Mouse (Mus musculus): ENCODE results near the gene Slc4a11. TPM values are rescaled to one million over a fixed set of nuclear protein-coding genes. Genes with fewer than 3 reads are reported as not detected.
A peak's percentile ranks its signal among the peaks of the same experiment; 100 is the strongest.
"Not testable (repeated sequence)": the region's sequence is repeated elsewhere in the genome, so short reads cannot be mapped to it uniquely, and the experiment has no call there.

The Slc4a11 gene
- polyA plus RNA-seq, 1 experiment from 2014 or later: 0.12 TPM

DNA sequence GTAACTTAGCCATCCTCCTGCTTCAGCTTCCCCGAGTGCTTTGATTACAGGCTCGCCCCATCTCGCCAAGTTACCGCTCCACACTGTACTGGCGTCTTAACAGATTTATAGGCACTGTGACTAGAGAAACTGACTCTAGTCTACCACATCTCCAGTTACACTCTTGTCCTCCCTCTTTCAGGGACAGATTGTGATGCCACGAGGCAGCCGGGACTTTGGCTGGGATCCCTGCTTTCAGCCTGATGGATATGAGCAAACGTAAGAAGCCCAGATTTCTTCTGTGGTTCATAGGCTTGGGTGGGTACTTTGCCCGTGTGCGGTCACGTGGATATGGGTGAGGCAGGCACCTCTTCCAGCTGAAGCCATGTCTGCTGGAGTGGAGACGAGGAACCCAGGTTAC is 18.2 kb downstream of the Slc4a11 start:
- H3K9ac ChIP-seq: no peak overlapping the region
- WGBS: 95% methylated on average over 12 of the region's 12 CpGs
- no peak for ATAC-seq (ENCODE audit: extremely low read depth, insufficient number of reproducible peaks, low FRiP score, low TSS enrichment)

DNA sequence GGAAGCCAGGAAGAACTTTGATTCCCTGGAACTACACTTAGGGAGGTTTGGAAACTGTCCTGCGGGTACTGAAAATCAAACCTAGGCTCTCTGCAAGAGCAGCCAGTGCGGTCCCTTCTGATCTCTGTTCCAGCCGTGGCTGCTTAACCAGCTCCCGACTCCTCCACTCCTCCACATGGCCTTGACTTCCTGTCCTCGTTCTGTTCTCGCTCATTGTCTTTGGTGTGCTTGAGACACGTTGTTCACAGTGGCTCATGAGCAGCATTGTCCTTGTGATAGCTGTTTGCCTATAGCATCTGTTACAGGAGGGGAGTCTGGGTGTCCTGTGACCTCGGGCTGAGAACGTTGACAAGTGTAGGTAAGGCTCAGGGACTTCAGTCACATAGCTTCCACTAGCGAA is 20.1 kb downstream of the Slc4a11 start:
- WGBS: 73% methylated on average over 10 of the region's 10 CpGs
- no peak overlapping the region for H3K27ac ChIP-seq (replicated peaks)
- H3K9ac ChIP-seq: no peak overlapping the region
- no peaks in the 10 kb centered on the region for H3K4me1 ChIP-seq
- no peaks in the 10 kb centered on the region for H3K9me3 ChIP-seq
- no peaks in the 10 kb centered on the region for H3K27me3 ChIP-seq (replicated peaks)
- H3K4me3 ChIP-seq: no peak overlapping the region
- H3K36me3 ChIP-seq: peaks cover 98% of the 10 kb centered on the region
- ATAC-seq (ENCODE audit: extremely low read depth, insufficient number of reproducible peaks, low FRiP score, low TSS enrichment): no peak
- H3K4me2 ChIP-seq: no peak overlapping the region

More for the DNA sequence above, 18.2 kb downstream of the Slc4a11 start:
- no peaks in the 10 kb centered on the region for H3K4me1 ChIP-seq
- no peaks in the 10 kb centered on the region for H3K27me3 ChIP-seq (replicated peaks)
- no peak overlapping the region for H3K27ac ChIP-seq (replicated peaks)
- H3K4me2 ChIP-seq: no peak overlapping the region
- no peak overlapping the region for H3K4me3 ChIP-seq
- no peaks in the 10 kb centered on the region for H3K9me3 ChIP-seq
- peaks cover 97% of the 10 kb centered on the region for H3K36me3 ChIP-seq

DNA sequence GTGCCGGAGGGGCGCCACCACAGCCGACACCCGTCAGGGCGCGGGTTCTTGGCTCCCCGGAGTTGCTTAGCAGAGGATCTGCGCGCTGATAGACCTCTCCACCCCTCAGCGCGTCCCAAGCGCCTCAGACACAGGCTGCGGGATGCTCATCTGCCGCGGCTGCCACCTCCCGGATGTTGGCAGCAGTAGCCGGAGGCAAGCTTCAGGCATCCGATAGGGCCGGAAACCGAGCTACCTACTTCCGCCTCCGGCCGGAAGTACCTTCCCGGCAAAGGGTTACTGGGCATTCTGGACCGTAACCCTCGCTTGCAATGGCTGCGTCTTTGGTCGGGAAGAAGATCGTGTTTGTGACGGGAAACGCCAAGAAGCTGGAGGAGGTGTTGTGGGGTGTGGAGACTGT is 29.8 kb downstream of the Slc4a11 start, which contains the start of gene Itpa:
Gene Itpa (plus strand): TSS at position 52 of the 400 bp plus-strand sequence.
- Histone ChIP-seq H3K36me3 (peaks cover 24% of the 10 kb centered on the region), H3K4me3 (peak within 1 kb of the TSS; percentile 63), H3K4me1 (peaks cover 41% of the 10 kb centered on the region), H3K9me3 (no peaks in the 10 kb centered on the region), H3K27me3 (replicated peaks) (no peaks in the 10 kb centered on the region), H3K27ac (replicated peaks) (peak within 1 kb of the TSS; percentile 79), H3K4me2 (peak within 1 kb of the TSS; percentile 79), H3K9ac (peak within 1 kb of the TSS; percentile 82)
- peak; percentile 51; the same call in 1 of the 2 replicates for ATAC-seq (ENCODE audit: extremely low read depth, insufficient number of reproducible peaks, low FRiP score, low TSS enrichment)
- WGBS: under 1% methylated on average over 31 of the region's 31 CpGs

DNA sequence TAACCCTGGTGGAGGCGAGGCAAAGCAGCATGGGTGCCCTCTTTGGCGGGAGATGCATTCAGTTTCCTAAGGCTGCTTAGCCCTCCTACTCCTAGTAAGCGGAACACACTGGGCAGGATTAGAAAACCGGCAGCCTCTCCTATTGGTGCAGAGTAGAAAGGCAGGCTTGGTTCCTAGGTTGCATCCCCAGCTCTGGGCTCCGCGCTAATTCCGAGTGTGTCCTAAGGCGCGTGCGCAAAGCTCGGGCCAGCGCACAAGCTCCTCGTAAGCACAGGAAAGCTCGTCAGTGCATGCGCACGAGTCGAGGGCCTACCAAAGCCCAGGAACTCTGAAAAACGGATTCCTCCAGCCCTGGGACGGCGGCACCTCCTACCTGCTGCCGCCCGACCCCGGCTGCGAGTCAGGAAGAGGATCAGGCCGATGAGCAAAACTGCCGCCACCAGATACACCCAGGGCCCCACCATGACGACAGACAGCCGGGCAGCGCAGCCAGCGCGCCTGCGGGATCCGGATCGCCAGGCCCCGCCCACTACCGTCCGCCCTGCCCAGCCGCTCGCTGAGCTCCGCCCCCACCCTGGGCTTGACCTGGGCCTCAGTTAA is 33.1 kb downstream of the Slc4a11 start, which contains the start of gene Ddrgk1:
Gene Ddrgk1 (minus strand): TSS at position 558 of the 600 bp plus-strand sequence.
- ATAC-seq (ENCODE audit: extremely low read depth, insufficient number of reproducible peaks, low FRiP score, low TSS enrichment): peak; percentile 88
- Histone ChIP-seq H3K4me2 (peak within 1 kb of the TSS; percentile 87), H3K27me3 (replicated peaks) (no peaks in the 10 kb centered on the region), H3K9ac (peak within 1 kb of the TSS; percentile 91), H3K9me3 (no peaks in the 10 kb centered on the region), H3K27ac (replicated peaks) (peak within 1 kb of the TSS; percentile 99), H3K4me3 (peak within 1 kb of the TSS; percentile 69), H3K4me1 (peaks cover 37% of the 10 kb centered on the region), H3K36me3 (peaks cover 40% of the 10 kb centered on the region)
- whole genome bisulfite sequencing: under 1% methylated on average over 40 of the region's 40 CpGs

DNA sequence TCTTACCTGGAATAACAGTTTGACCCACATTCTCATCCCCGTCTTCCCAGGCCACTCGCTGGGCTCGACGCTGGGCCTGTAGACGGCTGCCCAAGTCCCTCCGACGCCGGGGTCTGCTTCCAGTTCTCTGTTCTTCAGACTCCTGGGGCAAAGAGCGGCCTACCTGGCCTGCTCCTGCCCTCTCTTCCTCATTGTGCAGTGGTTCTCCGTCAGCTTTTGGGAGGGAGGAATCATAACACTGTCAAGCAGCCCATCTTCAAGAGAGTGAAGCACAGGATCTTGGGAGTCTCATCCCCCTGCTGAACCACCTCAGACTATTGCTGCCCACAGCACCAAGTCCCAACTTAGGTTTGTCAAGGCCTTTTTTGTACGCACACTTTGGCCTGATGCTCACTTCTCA is 34.0 kb downstream of the Slc4a11 start:
- Histone ChIP-seq H3K4me3 (peak overlapping the region; percentile 69), H3K9ac (peak overlapping the region; percentile 91), H3K4me1 (peaks cover 28% of the 10 kb centered on the region), H3K9me3 (no peaks in the 10 kb centered on the region), H3K27ac (replicated peaks) (peak overlapping the region; percentile 99), H3K27me3 (replicated peaks) (no peaks in the 10 kb centered on the region), H3K4me2 (peak overlapping the region; percentile 87), H3K36me3 (peaks cover 49% of the 10 kb centered on the region)
- 92% methylated on average over 11 of the region's 11 CpGs for WGBS
- ATAC-seq (ENCODE audit: extremely low read depth, insufficient number of reproducible peaks, low FRiP score, low TSS enrichment): no peak

DNA sequence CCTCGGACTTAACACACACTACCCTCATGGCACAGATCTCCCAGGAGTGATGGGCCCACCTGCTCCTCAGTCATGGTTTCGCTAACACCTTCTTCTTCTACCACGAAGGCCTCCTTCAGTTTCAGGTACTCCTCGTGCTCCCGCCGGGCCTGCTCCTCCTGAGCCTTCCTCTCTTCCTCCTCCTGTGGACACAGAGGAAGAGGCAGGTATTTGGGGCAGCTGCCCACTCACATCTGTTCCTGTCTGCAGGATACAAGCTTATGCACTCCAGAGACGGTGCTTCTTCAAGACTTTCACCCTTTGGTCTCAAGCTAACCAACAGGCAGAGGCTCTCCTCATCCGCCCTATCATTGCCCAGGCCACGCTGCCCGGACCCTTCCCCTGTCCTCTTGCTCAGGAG is 38.8 kb downstream of the Slc4a11 start:
- H3K4me3 ChIP-seq: no peak overlapping the region
- peaks cover 11% of the 10 kb centered on the region for H3K4me1 ChIP-seq
- no peak for ATAC-seq (ENCODE audit: extremely low read depth, insufficient number of reproducible peaks, low FRiP score, low TSS enrichment)
- H3K27me3 ChIP-seq (replicated peaks): no peaks in the 10 kb centered on the region
- H3K36me3 ChIP-seq: peaks cover 97% of the 10 kb centered on the region
- no peak overlapping the region for H3K4me2 ChIP-seq
- no peak overlapping the region for H3K27ac ChIP-seq (replicated peaks)
- H3K9me3 ChIP-seq: no peaks in the 10 kb centered on the region
- no peak overlapping the region for H3K9ac ChIP-seq
- 92% methylated on average over 10 of the region's 10 CpGs for WGBS

DNA sequence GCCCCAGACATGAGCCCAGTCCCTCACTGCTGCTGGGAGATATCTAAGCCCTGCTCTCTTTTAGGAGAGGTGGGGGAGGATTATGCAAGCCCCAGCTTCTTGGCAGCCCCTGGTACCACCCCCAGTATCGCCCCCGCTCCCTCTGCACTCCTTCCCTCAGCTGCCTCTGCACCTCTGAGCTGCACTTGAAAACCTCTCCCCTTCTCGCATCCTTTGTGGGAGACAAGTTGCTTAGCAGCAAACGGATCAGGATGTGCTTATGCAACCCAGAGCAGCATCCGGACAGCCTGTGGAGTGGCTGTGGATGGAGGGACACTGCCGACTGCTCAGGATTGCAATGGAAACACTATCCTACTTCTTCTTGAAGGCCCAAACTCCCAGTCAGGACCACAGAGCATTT is 39.8 kb downstream of the Slc4a11 start:
- WGBS: 75% methylated on average over 6 of the region's 6 CpGs
- Histone ChIP-seq H3K4me1 (peaks cover under 1% of the 10 kb centered on the region; the same call in 1 of the 2 replicates), H3K27me3 (replicated peaks) (no peaks in the 10 kb centered on the region), H3K36me3 (peaks cover 100% of the 10 kb centered on the region), H3K9ac (no peak overlapping the region), H3K4me2 (no peak overlapping the region), H3K27ac (replicated peaks) (no peak overlapping the region), H3K4me3 (no peak overlapping the region), H3K9me3 (no peaks in the 10 kb centered on the region)
- no peak for ATAC-seq (ENCODE audit: extremely low read depth, insufficient number of reproducible peaks, low FRiP score, low TSS enrichment)

DNA sequence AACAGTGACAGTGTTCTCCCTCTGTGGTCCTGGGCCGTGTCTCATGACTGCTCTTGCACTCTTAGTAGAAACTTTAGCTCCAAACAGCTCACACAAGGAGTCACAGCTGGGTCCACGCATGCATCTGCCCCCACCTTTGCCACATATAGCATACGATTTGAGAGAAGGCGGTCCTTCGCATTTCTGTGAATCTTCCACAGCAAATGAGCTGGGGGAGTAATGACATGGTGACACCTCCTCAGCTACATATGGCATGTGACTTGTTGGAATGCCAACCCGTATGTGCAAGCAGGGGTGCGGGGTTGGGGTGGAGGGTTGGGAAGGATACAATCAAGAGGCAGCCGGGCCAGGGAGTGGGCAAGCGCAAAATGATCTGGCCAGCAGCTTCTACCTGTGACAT is 40.8 kb downstream of the Slc4a11 start:
- no peaks in the 10 kb centered on the region for H3K4me1 ChIP-seq
- 90% methylated on average over 9 of the region's 9 CpGs for WGBS
- no peak overlapping the region for H3K4me2 ChIP-seq
- no peaks in the 10 kb centered on the region for H3K9me3 ChIP-seq
- no peak for ATAC-seq (ENCODE audit: extremely low read depth, insufficient number of reproducible peaks, low FRiP score, low TSS enrichment)
- no peak overlapping the region for H3K27ac ChIP-seq (replicated peaks)
- no peak overlapping the region for H3K9ac ChIP-seq
- no peak overlapping the region for H3K4me3 ChIP-seq
- H3K36me3 ChIP-seq: peaks cover 99% of the 10 kb centered on the region
- no peaks in the 10 kb centered on the region for H3K27me3 ChIP-seq (replicated peaks)

DNA sequence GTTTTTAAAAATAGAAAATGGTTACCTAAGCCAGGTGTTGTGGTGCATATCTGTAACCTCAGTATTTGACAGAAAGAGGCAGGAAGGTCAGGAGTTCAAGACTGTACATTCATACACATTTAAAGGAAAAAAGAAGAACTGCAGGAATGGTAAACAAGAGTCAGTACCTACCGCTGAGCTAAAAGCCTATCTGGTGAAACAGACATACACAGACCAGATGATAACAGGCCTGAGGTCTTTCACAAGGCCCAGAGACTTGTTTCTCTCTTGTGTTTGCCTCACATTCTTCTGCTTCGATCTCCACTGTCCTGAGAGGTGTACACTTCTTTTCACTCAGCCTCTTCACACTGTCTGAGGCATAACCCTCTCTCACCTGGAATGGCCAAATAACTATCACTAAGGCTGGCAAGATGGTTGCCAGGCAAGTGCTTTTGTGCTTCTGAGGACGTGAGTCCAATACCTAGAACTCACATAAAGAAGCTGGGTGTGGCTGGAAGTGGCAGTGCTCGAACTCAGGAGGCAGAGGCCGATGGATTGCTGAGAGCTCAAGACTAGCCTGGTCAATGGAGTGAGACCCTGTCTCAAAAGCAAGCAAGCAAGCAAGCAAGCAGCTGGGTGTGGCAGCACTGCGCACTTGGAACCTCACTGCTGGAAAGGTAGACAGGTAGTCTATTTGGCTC is 41.5 kb downstream of the Slc4a11 start:
- no peak overlapping the region for H3K4me2 ChIP-seq
- no peak overlapping the region for H3K27ac ChIP-seq (replicated peaks)
- no peaks in the 10 kb centered on the region for H3K27me3 ChIP-seq (replicated peaks)
- ATAC-seq (ENCODE audit: extremely low read depth, insufficient number of reproducible peaks, low FRiP score, low TSS enrichment): no peak
- no peaks in the 10 kb centered on the region for H3K9me3 ChIP-seq
- no peak overlapping the region for H3K9ac ChIP-seq
- 77% methylated on average over 6 of the region's 6 CpGs for WGBS
- peaks cover 99% of the 10 kb centered on the region for H3K36me3 ChIP-seq
- H3K4me1 ChIP-seq: no peaks in the 10 kb centered on the region
- no peak overlapping the region for H3K4me3 ChIP-seq

DNA sequence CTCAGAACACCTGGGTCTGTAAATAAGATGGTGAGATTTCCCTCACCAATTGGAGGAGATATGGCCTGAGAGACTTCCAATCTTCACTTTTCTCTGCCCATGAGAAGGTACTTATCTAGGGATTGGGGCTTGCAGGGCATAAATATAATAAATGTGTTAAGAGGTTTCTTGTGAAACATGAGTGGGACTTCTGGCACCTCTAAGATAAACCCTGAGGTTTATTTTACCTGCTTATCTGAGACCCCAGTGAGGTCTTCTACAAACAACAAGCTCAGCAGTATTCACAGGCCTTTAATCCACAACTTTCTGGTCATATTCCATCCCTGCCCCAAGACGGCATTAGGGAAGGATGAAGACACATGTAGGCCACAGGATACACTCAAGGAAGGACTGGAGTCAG is 43.6 kb downstream of the Slc4a11 start:
- no peaks in the 10 kb centered on the region for H3K27me3 ChIP-seq (replicated peaks)
- no peaks in the 10 kb centered on the region for H3K4me1 ChIP-seq
- 49% methylated on average over 1 of the region's 1 CpGs for WGBS
- no peak overlapping the region for H3K4me3 ChIP-seq
- no peak overlapping the region for H3K9ac ChIP-seq
- ATAC-seq (ENCODE audit: extremely low read depth, insufficient number of reproducible peaks, low FRiP score, low TSS enrichment): no peak
- H3K36me3 ChIP-seq: peaks cover 94% of the 10 kb centered on the region
- H3K27ac ChIP-seq (replicated peaks): no peak overlapping the region
- no peak overlapping the region for H3K4me2 ChIP-seq
- H3K9me3 ChIP-seq: no peaks in the 10 kb centered on the region

DNA sequence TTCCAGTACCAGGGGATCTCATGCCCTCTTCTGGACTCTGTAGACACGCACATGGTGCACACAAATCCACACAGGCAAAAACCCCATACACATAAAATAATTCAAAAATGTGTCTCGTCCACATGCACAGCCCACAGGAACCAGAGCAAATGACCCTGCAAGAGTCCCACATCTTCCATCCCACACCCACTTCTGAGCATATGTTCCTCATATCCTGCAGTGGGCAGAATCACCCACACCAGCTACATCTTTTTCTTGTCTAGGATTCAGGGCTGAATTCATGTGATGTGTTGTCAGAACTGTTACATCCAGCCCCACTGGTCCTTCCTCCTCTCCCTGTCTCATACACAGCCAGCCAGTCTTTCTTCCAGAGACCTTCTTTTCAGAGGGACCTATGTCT is 44.0 kb downstream of the Slc4a11 start:
- H3K36me3 ChIP-seq: peaks cover 90% of the 10 kb centered on the region

DNA sequence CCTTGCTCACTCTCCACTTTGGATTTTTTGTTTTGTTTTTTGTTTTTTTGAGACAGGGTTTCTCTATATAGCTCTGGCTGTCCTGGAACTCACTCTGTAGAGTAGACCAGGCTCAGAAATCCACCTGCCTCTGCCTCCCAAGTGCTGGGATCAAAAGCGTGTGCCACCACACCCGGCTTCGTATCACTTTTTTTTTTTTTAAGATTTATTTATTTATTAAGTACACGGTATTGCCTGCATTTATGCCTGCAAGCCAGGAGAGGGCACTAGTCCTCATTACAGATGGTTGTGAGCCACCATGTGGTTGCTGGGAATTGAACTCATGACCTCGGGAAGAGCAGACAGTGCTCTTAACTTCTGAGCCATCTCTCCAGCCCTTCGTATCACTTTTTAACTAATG is 48.3 kb downstream of the Slc4a11 start:
- not testable (repeated sequence) for H3K9ac ChIP-seq; H3K9me3 ChIP-seq; H3K4me3 ChIP-seq; H3K27ac ChIP-seq (replicated peaks); ATAC-seq (ENCODE audit: extremely low read depth, insufficient number of reproducible peaks, low FRiP score, low TSS enrichment); H3K4me2 ChIP-seq; H3K4me1 ChIP-seq; H3K27me3 ChIP-seq (replicated peaks)
- 65% methylated on average over 6 of the region's 6 CpGs for WGBS
- peaks cover 54% of the 10 kb centered on the region for H3K36me3 ChIP-seq

More for the DNA sequence above, 44.0 kb downstream of the Slc4a11 start:
- ATAC-seq (ENCODE audit: extremely low read depth, insufficient number of reproducible peaks, low FRiP score, low TSS enrichment): no peak
- Histone ChIP-seq H3K4me3 (no peak overlapping the region), H3K4me1 (no peaks in the 10 kb centered on the region), H3K9me3 (no peaks in the 10 kb centered on the region), H3K9ac (no peak overlapping the region), H3K4me2 (no peak overlapping the region), H3K27me3 (replicated peaks) (no peaks in the 10 kb centered on the region), H3K27ac (replicated peaks) (no peak overlapping the region)
- WGBS: 92% methylated on average over 2 of the region's 2 CpGs
